Mouse (Mus musculus): ENCODE measurements around the gene Gm17124.
"Not testable (repeated sequence)": the region's sequence is repeated elsewhere in the genome, so short reads cannot be mapped to it uniquely, and the experiment has no call there.

Gene Gm17124

DNA sequence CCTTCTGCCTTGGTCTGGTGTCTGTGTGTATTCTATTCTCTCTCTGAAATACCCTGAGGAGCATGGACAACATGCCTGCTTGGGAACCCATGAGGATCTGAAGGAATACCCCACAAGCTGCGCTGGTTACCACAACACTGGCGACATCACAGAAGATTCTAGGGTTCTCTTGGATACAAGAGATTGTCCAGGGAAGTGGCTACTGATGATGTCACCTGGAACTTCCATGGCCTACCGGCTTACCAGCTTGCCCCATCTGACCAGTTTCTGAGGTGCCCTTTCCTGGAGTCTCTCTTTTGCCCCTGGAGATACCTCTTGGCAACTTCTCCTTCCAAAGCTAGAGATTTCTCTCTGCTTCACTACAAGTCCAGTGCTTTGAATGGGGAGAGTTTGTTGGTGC lies at the start of gene Gm17124:
Gene Gm17124 (minus strand): TSS at position 101 of the 400 bp plus-strand sequence.
- DNase-seq (ENCODE audit: low spot score in 2 of 2) = not testable (repeated sequence)

DNA sequence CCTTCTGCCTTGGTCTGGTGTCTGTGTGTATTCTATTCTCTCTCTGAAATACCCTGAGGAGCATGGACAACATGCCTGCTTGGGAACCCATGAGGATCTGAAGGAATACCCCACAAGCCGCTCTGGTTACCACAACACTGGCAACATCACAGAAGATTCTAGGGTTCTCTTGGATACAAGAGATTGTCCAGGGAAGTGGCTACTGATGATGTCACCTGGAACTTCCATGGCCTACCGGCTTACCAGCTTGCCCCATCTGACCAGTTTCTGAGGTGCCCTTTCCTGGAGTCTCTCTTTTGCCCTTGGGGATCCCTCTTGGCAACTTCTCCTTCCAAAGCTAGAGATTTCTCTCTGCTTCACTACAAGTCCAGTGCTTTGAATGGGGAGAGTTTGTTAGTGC lies 42.1 kb upstream of the Gm17124 start, which contains the start of gene Gm3633:
Gene Gm3633 (minus strand): TSS at position 101 of the 400 bp plus-strand sequence.
- not testable (repeated sequence) for DNase-seq (ENCODE audit: low spot score in 2 of 2)

Data from cerebellum, postnatal 4 days (tissue).